Mouse (Mus musculus) heart, postnatal 10 days (tissue): ENCODE data around the gene Ethe1. TPM values are rescaled to one million over a fixed set of nuclear protein-coding genes. Genes with fewer than 3 reads are reported as not detected.

Experiments
- DNase-seq, 2 experiments: peaks; one replicate each; pipeline ENCODE4 v3.0.0; 2021
- intact Hi-C: fragments of 180-260 bp; cut with DNase I; formaldehyde crosslinking; loops from one replicate; pipeline ENCODE4 v1.15.1; 2025
- total RNA-seq, 2 experiments: library from RNA; stranded (reverse); gene quantifications; 2 replicates each; pipeline ENCODE4 v1.2.3; 2021

The Ethe1 gene
- total RNA-seq, 2 experiments from 2014 or later: 20.5 to 25.0 TPM

DNA sequence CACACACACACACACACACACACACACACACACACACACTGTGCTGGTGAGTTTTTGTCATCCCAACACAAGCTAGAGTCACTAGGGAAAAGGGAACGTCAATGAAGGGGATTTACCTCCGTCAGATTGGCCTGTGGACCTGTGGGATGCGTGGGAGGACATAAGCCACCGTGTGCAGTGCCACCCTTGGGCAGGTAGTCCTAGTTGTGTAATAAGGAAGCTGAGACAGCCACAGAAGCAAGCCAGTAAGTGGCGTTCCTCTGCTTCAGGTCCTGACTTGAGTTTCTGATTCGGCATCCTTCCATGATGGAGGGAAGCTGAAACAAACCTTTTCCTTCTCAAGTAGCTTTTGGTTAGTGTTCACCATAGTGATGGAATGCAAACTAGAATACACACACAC, 57.1 kb downstream of the Ethe1 start:
- no peak for DNase-seq
- intact Hi-C loops: no loop called here

GRCm38 (mm10) chr7:24644996-24645395, 57.7 kb downstream of the Ethe1 start:
- no peak for DNase-seq
- intact Hi-C loops: no loop called here

DNA sequence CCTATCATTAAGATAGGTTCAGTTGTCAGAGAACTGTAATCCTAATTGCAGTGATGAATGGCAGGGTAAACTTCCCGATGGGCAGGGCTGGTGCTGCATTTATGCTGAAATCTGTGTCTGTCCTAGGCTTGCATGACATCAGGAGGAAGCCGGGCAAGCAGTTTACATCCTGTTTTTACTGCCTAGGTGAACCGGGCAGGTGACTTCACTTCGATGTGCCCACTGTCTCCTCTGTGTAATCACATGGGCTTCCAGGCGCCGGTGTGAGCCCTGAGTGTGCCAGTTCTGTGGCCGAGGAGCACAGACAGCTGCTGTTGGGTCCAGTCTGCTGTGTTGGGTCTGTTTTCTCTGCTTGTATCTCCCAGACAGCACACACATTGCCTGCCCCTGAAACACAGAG, 59.1 kb downstream of the Ethe1 start:
- no peak for DNase-seq
- intact Hi-C loops: no loop called here

DNA sequence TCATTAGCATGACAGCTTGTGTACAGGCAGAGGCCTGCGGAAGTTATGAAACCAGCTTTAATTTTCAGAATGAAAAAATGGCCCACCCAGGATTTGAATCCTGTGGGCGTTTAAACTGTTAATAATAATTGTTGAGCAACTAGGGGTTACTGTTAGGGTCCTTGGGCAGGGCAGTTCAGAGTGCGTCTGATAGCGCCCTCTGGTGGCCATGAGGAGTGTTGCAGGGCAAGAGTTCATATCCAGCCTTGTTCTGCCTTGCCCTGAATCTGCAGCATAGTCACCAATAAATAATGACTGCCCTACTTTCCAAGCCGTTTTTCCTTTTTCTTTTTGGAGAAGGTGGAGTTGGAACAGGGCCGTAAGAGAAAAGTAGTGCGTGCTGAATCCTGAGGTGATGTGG, 66.3 kb downstream of the Ethe1 start:
- intact Hi-C loops: loop anchor here (2.0 kb wide), 1 partner anchor 53 kb away; no protein-coding TSS in a partner anchor
- peak; percentile 54 to 72 for DNase-seq

Other genes starting within 250 kb of the Ethe1 start
- not detected for gene Lypd5, start 238.3 kb upstream of the Ethe1 start, total RNA-seq
- gene Kcnn4, start 217.3 kb upstream of the Ethe1 start, total RNA-seq: 1 to 10 TPM; 1.2 to 2.2 TPM
- gene Smg9, start 187.9 kb upstream of the Ethe1 start, total RNA-seq: 10 to 100 TPM; 12.8 to 14.9 TPM
- gene Irgc1, start 135.2 kb upstream of the Ethe1 start, total RNA-seq: not detected
- gene Plaur, start 125.1 kb upstream of the Ethe1 start, total RNA-seq: 1 to 10 TPM; 4.2 to 6.1 TPM
- gene Cadm4, start 105.5 kb upstream of the Ethe1 start, total RNA-seq: 10 to 100 TPM; 18.6 to 22.7 TPM
- gene Zfp428, start 80.5 kb upstream of the Ethe1 start, total RNA-seq: 10 to 100 TPM; 15.3 to 18.8 TPM
- gene AC161166.1, start 75.1 kb upstream of the Ethe1 start, total RNA-seq: not detected
- 10 to 100 TPM; 18.3 to 20.1 TPM for gene Irgq, start 56.9 kb upstream of the Ethe1 start, total RNA-seq
- gene Pinlyp, start 41.4 kb upstream of the Ethe1 start, total RNA-seq: not detected
- gene Xrcc1, start 41.3 kb upstream of the Ethe1 start, total RNA-seq: 10 to 100 TPM; 28.8 to 33.2 TPM
- gene Zfp575, start 98 bp downstream of the Ethe1 start, total RNA-seq: under 1 TPM; 0.32 to 0.45 TPM
- gene Phldb3, start 23.2 kb downstream of the Ethe1 start, total RNA-seq: under 1 TPM; 0.22 to 0.48 TPM
- not detected for gene Lypd3, start 49.0 kb downstream of the Ethe1 start, total RNA-seq
- not detected for gene Tex101, start 89.1 kb downstream of the Ethe1 start, total RNA-seq
- gene BC049730, start 121.7 kb downstream of the Ethe1 start, total RNA-seq: not detected
- not detected for gene Gm4763, start 139.4 kb downstream of the Ethe1 start, total RNA-seq
- under 1 TPM in 1 of 2 experiments, not detected in 1; 0.14 TPM for gene Cd177, start 172.8 kb downstream of the Ethe1 start, total RNA-seq
- not detected for gene Ceacam10, start 189.7 kb downstream of the Ethe1 start, total RNA-seq